Mouse (Mus musculus) MEL (cell line): ENCODE results near the gene Sppl3. TPM values are rescaled to one million over a fixed set of nuclear protein-coding genes. Genes with fewer than 3 reads are reported as not detected.

Experiments used
- DNase-seq: peaks from one replicate; pipeline ENCODE4 v3.0.0; 2011; ENCODE audit warnings: low read depth, low spot score
- H3K27ac ChIP-seq: 2 replicates; pipeline ENCODE4 v1.5.1; 2012; ENCODE audit warnings: low read depth, mild to moderate bottlenecking, control low read depth, low read length, moderate library complexity; ENCODE audit not compliant: control insufficient read depth
- H3K27me3 ChIP-seq, 2 experiments: fragments of 150-350 bp in 1 of 2; sonication (generic) in 1 of 2; 2 replicates each; pipeline ENCODE4 v1.6.1; 2012; ENCODE audit warnings: low read length in 2 of 2, mild to moderate bottlenecking in 2 of 2, improper control_type of control experiment in 1 of 2, moderate library complexity in 1 of 2; ENCODE audit not compliant: insufficient read depth in 2 of 2, control insufficient read depth in 1 of 2
- H3K36me3 ChIP-seq, 2 experiments: 2 replicates each; pipeline ENCODE4 v1.6.1; 2012 to 2014; ENCODE audit warnings: low read length in 2 of 2, improper control_type of control experiment in 1 of 2, inconsistent platforms in 1 of 2, mild to moderate bottlenecking in 1 of 2; ENCODE audit not compliant: insufficient read depth in 2 of 2, control insufficient read depth in 1 of 2
- H3K4me1 ChIP-seq, 2 experiments: fragments of 150-350 bp in 1 of 2; sonication (generic) in 1 of 2; 2 replicates each; pipeline ENCODE4 v1.6.1; 2012; ENCODE audit warnings: low read length in 2 of 2, improper control_type of control experiment in 1 of 2, mild to moderate bottlenecking in 1 of 2; ENCODE audit not compliant: insufficient read depth in 2 of 2, control insufficient read depth in 1 of 2
- H3K4me3 ChIP-seq, 2 experiments: fragments of 150-350 bp in 1 of 2; sonication (generic) in 1 of 2; 2 replicates each; pipeline ENCODE4 v1.5.1; 2012; ENCODE audit warnings: low read depth in 2 of 2, low read length in 2 of 2, mild to moderate bottlenecking in 2 of 2, moderate library complexity in 2 of 2, control low read depth in 1 of 2, improper control_type of control experiment in 1 of 2; ENCODE audit not compliant: control insufficient read depth in 1 of 2, insufficient read depth in 1 of 2
- H3K79me2 ChIP-seq: 2 replicates; pipeline ENCODE4 v1.6.1; 2012; ENCODE audit warnings: mild to moderate bottlenecking, low read length, moderate library complexity; ENCODE audit not compliant: control insufficient read depth, poor library complexity, insufficient read depth
- H3K9ac ChIP-seq: 2 replicates; pipeline ENCODE4 v1.6.1; 2012; ENCODE audit warnings: low read depth, mild to moderate bottlenecking, control low read depth, low read length, moderate library complexity; ENCODE audit not compliant: control insufficient read depth, poor library complexity, severe bottlenecking
- H3K9me3 ChIP-seq: fragments of 150-350 bp; sonication (generic); replicated peaks from 2 replicates; pipeline ENCODE4 v1.6.1; 2012; ENCODE audit warnings: mild to moderate bottlenecking, low read length, improper control_type of control experiment, moderate library complexity; ENCODE audit not compliant: insufficient read depth
- BHLHE40 ChIP-seq: IDR thresholded peaks from 2 replicates; pipeline ENCODE4 v1.6.1; 2012; ENCODE audit warnings: low read depth, mild to moderate bottlenecking, inconsistent platforms, low read length, improper control_type of control experiment, borderline replicate concordance
- CHD2 ChIP-seq: IDR thresholded peaks from 2 replicates; pipeline ENCODE4 v1.6.1; 2011; ENCODE audit warnings: low read length, improper control_type of control experiment
- ELF1 ChIP-seq: IDR thresholded peaks from 2 replicates; pipeline ENCODE4 v1.6.1; 2014; ENCODE audit warnings: low read depth, mild to moderate bottlenecking, inconsistent platforms, low read length, improper control_type of control experiment, moderate library complexity
- GATA1 ChIP-seq: IDR thresholded peaks from 2 replicates; pipeline ENCODE4 v1.6.1; 2011; ENCODE audit warnings: low read depth, low read length, improper control_type of control experiment
- HCFC1 ChIP-seq: IDR thresholded peaks from 2 replicates; pipeline ENCODE4 v1.6.1; 2012; ENCODE audit warnings: low read depth, mild to moderate bottlenecking, inconsistent platforms, low read length, improper control_type of control experiment, moderate library complexity
- JUND ChIP-seq: IDR thresholded peaks from 2 replicates; pipeline ENCODE4 v1.6.1; 2011; ENCODE audit warnings: low read depth, mild to moderate bottlenecking, improper control_type of control experiment, low read length
- KAT2A ChIP-seq: conservative IDR thresholded peaks from 2 replicates; pipeline ENCODE4 v1.6.1; 2012; ENCODE audit warnings: low read depth, low read length, improper control_type of control experiment, inconsistent platforms
- MAFK ChIP-seq: IDR thresholded peaks from 2 replicates; pipeline ENCODE4 v1.6.1; 2011; ENCODE audit warnings: low read depth, mild to moderate bottlenecking, low read length, improper control_type of control experiment, borderline replicate concordance
- MAX ChIP-seq: IDR thresholded peaks from 2 replicates; pipeline ENCODE4 v1.6.1; 2011; ENCODE audit warnings: low read length, improper control_type of control experiment
- MAZ ChIP-seq: IDR thresholded peaks from 2 replicates; pipeline ENCODE4 v1.6.1; 2012; ENCODE audit warnings: low read depth, mild to moderate bottlenecking, inconsistent platforms, low read length, improper control_type of control experiment
- MEF2A ChIP-seq: IDR thresholded peaks from 2 replicates; pipeline ENCODE4 v1.6.1; 2014; ENCODE audit warnings: low read depth, mild to moderate bottlenecking, inconsistent platforms, low read length, improper control_type of control experiment; ENCODE audit not compliant: poor library complexity, insufficient replicate concordance, severe bottlenecking; ENCODE audit errors: extremely low read depth
- MXI1 ChIP-seq: IDR thresholded peaks from 2 replicates; pipeline ENCODE4 v1.6.1; 2011; ENCODE audit warnings: mild to moderate bottlenecking, low read depth, low read length, improper control_type of control experiment
- MYC ChIP-seq: IDR thresholded peaks from 2 replicates; pipeline ENCODE4 v1.6.1; 2011; ENCODE audit warnings: low read depth, mild to moderate bottlenecking, low read length, improper control_type of control experiment, moderate library complexity
- NRF1 ChIP-seq: IDR thresholded peaks from 2 replicates; pipeline ENCODE4 v1.6.1; 2014; ENCODE audit warnings: low read depth, mild to moderate bottlenecking, inconsistent platforms, low read length, improper control_type of control experiment, moderate library complexity; ENCODE audit not compliant: poor library complexity, insufficient read depth, severe bottlenecking
- POLR2AphosphoS2 ChIP-seq: IDR thresholded peaks from 2 replicates; pipeline ENCODE4 v1.6.1; 2011; ENCODE audit warnings: low read length, improper control_type of control experiment
- SIN3A ChIP-seq: IDR thresholded peaks from 2 replicates; pipeline ENCODE4 v1.6.1; 2012; ENCODE audit warnings: low read length, improper control_type of control experiment, inconsistent platforms
- TBP ChIP-seq: IDR thresholded peaks from 2 replicates; pipeline ENCODE4 v1.8.0; 2011; ENCODE audit warnings: low read depth, low read length, improper control_type of control experiment
- UBTF ChIP-seq: IDR thresholded peaks from 2 replicates; pipeline ENCODE4 v1.6.1; 2012; ENCODE audit warnings: low read depth, mild to moderate bottlenecking, inconsistent platforms, low read length, improper control_type of control experiment, moderate library complexity, borderline replicate concordance; ENCODE audit not compliant: insufficient read depth
- USF1 ChIP-seq: IDR thresholded peaks from 2 replicates; pipeline ENCODE4 v1.6.1; 2014; ENCODE audit warnings: low read depth, mild to moderate bottlenecking, inconsistent platforms, low read length, improper control_type of control experiment, moderate library complexity
- USF2 ChIP-seq, 2 experiments: IDR thresholded peaks; 2 replicates each; pipeline ENCODE4 v1.6.1; 2011 to 2012; ENCODE audit warnings: improper control_type of control experiment in 2 of 2, low read length in 2 of 2, borderline replicate concordance in 1 of 2, inconsistent platforms in 1 of 2, low read depth in 1 of 2, mild to moderate bottlenecking in 1 of 2; ENCODE audit not compliant: insufficient read depth in 1 of 2
- ZC3H11A ChIP-seq: IDR thresholded peaks from 2 replicates; pipeline ENCODE4 v1.6.1; 2012; ENCODE audit warnings: low read depth, mild to moderate bottlenecking, inconsistent platforms, low read length, improper control_type of control experiment
- polyA plus RNA-seq, 2 experiments: library from polyadenylated mRNA; stranded (reverse) in 1 of 2; unstranded in 1 of 2; fragments of >175 nt in 1 of 2; fragments of >200 nt in 1 of 2; gene quantifications; 2 replicates each; pipeline versions ENCODE4 v1.2.1 to v1.2.4; 2012; ENCODE audit warnings: low replicate concordance in 2 of 2, low read depth in 1 of 2; ENCODE audit not compliant: insufficient read length in 2 of 2, insufficient read depth in 1 of 2, missing spikeins in 1 of 2
- total RNA-seq: library from RNA; depleted of rRNA; stranded (reverse); fragments of 300-350 nt; gene quantifications from 2 replicates; pipeline ENCODE4 v1.2.3, GENCODE M21; 2012

Gene Sppl3
- total and polyA plus RNA-seq, 3 experiments: 25.8 to 50.9 TPM; not detected in 1

DNA sequence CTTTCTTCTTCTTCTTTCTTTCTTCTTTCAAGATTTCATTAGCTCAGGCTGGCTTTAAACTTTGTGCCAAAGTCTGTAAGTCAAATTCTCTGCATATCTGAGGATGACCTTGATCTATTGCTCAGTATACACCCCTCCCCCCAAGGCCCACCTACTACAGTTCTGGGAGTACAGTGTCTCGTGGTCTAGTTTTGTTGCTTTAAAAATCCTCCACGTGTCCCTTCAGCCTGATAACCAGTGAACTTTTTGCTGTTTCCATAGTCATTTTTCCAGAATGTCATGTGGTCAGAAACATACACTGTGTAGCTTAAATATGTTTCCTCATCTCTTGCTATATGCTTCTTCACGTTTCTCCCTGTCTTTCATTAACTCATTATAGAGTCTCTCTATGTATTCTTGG is 976 bp upstream of the Sppl3 start:
- H3K36me3 ChIP-seq: peaks cover 0 to 36% of the 10 kb centered on the region in 2 experiments; a peak in 2 of 4 replicates
- peaks cover 35% of the 10 kb centered on the region for H3K79me2 ChIP-seq
- H3K4me3 ChIP-seq: peak overlapping the region; percentile 59 to 60; a peak in 2 of 4 replicates
- peak overlapping the region; percentile 69 for H3K27ac ChIP-seq
- H3K4me1 ChIP-seq: peaks cover 16 to 35% of the 10 kb centered on the region in 2 experiments
- H3K9ac ChIP-seq: peak overlapping the region; percentile 83
- TF ChIP-seq JUND (no peak), SIN3A (peak; percentile 38), TBP (no peak), POLR2AphosphoS2 (no peak), KAT2A (no peak), ZC3H11A (no peak), BHLHE40 (no peak), MAX (peak; percentile 77), MXI1 (peak; percentile 57; the same call in 1 of the 2 replicates), ELF1 (no peak), HCFC1 (no peak), NRF1 (no peak), USF1 (peak; percentile 64), CHD2 (no peak), MAZ (no peak), MYC (peak; percentile 70), USF2 (IDR thresholded peaks at IDR 0.05; ENCODE audit: borderline replicate concordance in 1 of 2, insufficient read depth in 1 of 2, low read depth in 1 of 2, low read length in 2 of 2) (no peak), MAFK (no peak), MEF2A (no peak), GATA1 (no peak), UBTF (no peak)
- no peaks in the 10 kb centered on the region for H3K27me3 ChIP-seq
- DNase-seq: peak; percentile 53
- H3K9me3 ChIP-seq: no peaks in the 10 kb centered on the region
